In genomic region chr3:106482281-106483081, GRCm38 (mm10) we compare ENCODE assay signal across 8 mouse cellular contexts. TPM values are rescaled to one million over a fixed set of nuclear protein-coding genes. Genes with fewer than 3 reads are reported as not detected.
DNase-seq lines count a peak whose midpoint lies in the region; ATAC-seq and TF ChIP-seq lines count a peak whose summit lies in the region.

Gene Dennd2d, plus strand, starts transcription at chr3:106482405.

- ATAC-seq in heart, postnatal 0 days (ENCODE audit: insufficient read depth, low read depth), result peak; percentile 53
- peak; percentile 82 for ATAC-seq in megakaryocyte-erythroid progenitor cell, adult 5-6 weeks (replicated peaks; ENCODE audit: low FRiP score, low TSS enrichment, poor library complexity, severe bottlenecking)

- H3K4me1 ChIP-seq in brown adipose tissue, adult 24 weeks (ENCODE audit: control insufficient read depth, insufficient read depth, insufficient read length, low read length), result peaks cover 2% of the 10 kb centered on the region; the same call in 1 of the 2 replicates
- H3K4me1 ChIP-seq in heart, postnatal 0 days (ENCODE audit: control insufficient read depth, insufficient read depth), result no peaks in the 10 kb centered on the region

- WGBS in heart, postnatal 0 days, result 2% methylated on average over 44 of the region's 44 CpGs

- no peaks in the 10 kb centered on the region for H3K27me3 ChIP-seq in heart, postnatal 0 days (ENCODE audit: control insufficient read depth, insufficient read depth, low read length)

- peak; percentile 28 for DNase-seq in gastrocnemius, adult 2 months
- no peak for DNase-seq in gastrocnemius, postnatal 14 days
- no peak for DNase-seq in heart, postnatal 0 days (ENCODE audit: low spot score)
- DNase-seq in kidney, postnatal 4 days, result peak; percentile 67 to 78
- peak; percentile 70 to 86 for DNase-seq in spleen, postnatal 4 days (ENCODE audit: low spot score in 2 of 2)
- no peak for DNase-seq in layer of hippocampus, postnatal 25 days (ENCODE audit: extremely low spot score in 1 of 2, low spot score in 1 of 2)

- peak within 1 kb of the TSS; percentile 86 for H3K4me3 ChIP-seq in gastrocnemius, adult 2 months
- peak within 1 kb of the TSS; percentile 63 for H3K4me3 ChIP-seq in brown adipose tissue, adult 24 weeks (ENCODE audit: insufficient read depth, low read depth, low read length)
- peak within 1 kb of the TSS; percentile 78 for H3K4me3 ChIP-seq in heart, postnatal 0 days (ENCODE audit: low read depth, low read length)

- no peaks in the 10 kb centered on the region for H3K9me3 ChIP-seq in heart, postnatal 0 days (replicated peaks; ENCODE audit: control insufficient read depth, low read length)

- H3K9ac ChIP-seq in heart, postnatal 0 days (replicated peaks; ENCODE audit: low read depth, low read length), result peak within 1 kb of the TSS; percentile 61

- H3K4me2 ChIP-seq in heart, postnatal 0 days (ENCODE audit: low read depth, low read length), result peak within 1 kb of the TSS; percentile 98

- TF ChIP-seq EP300 in heart, postnatal 0 days (IDR thresholded peaks at IDR 0.05; ENCODE audit: low read depth), result no peak

- peak within 1 kb of the TSS; percentile 51 for H3K27ac ChIP-seq in gastrocnemius, adult 2 months
- H3K27ac ChIP-seq in brown adipose tissue, adult 24 weeks (replicated peaks; ENCODE audit: low read depth, low read length), result no peak within 1 kb of the TSS
- H3K27ac ChIP-seq in heart, postnatal 0 days (ENCODE audit: low read depth), result no peak within 1 kb of the TSS

- TF ChIP-seq CTCF in gastrocnemius, adult 2 months (IDR thresholded peaks at IDR 0.05), result peak; percentile 10; the same call in 1 of the 2 replicates
- no peak for TF ChIP-seq CTCF in heart, postnatal 0 days (IDR thresholded peaks at IDR 0.05; ENCODE audit: low read depth)

- intact Hi-C loops in gastrocnemius, adult 2 months (cut with DNase I), result no loop called here
- intact Hi-C loops in gastrocnemius, postnatal 14 days (cut with DNase I; ENCODE audit: low total_unique reads), result no loop called here

- H3K36me3 ChIP-seq in heart, postnatal 0 days (replicated peaks; ENCODE audit: control insufficient read depth, insufficient read depth, low read length), result no peaks in the 10 kb centered on the region

RNA-seq across cellular contexts. Expression of gene Dennd2d, which starts in this region (rescaled TPM):
- total RNA-seq in gastrocnemius, adult 2 months (2021), result under 1 TPM in 1 of 2 experiments, not detected in 1; 0.08 TPM
- under 1 TPM; 0.09 to 0.10 TPM for total RNA-seq in gastrocnemius, postnatal 14 days (2021)
- 4.4 and 4.5 TPM in 2 replicates for polyA plus RNA-seq in brown adipose tissue, adult 24 weeks (2012; ENCODE audit: insufficient read depth, insufficient read length, missing spikeins)
- total RNA-seq in heart, postnatal 0 days (2014; rRNA removed; ENCODE audit: low replicate concordance), result 3.6 and 4.2 TPM in 2 replicates
- 0.96 and 1.3 TPM in 2 replicates for polyA plus RNA-seq in heart, postnatal 0 days (2015; fragmentation: Nextera tagmentation; extraction: Ambion mirVana)
- 13.9 and 15.1 TPM in 2 replicates for total RNA-seq in megakaryocyte-erythroid progenitor cell, adult 5-6 weeks (2014; fragmentation: Nextera tagmentation)
- total RNA-seq in megakaryocyte-erythroid progenitor cell, adult 5-6 weeks (2017), result 4.7 and 13.1 TPM in 2 replicates
- total RNA-seq in layer of hippocampus, postnatal 25 days (2021), result 1 to 10 TPM in 1 of 2 experiments, under 1 TPM in 1; 0.30 to 1.1 TPM

Comparison
In these comparisons a context has a peak if more than half of its experiments do, and no peak if none do; other contexts are left out.
1. Peak in DNase-seq, H3K4me3 ChIP-seq and H3K27ac ChIP-seq in gastrocnemius, adult 2 months; RNA of the gene not detected or under 1 TPM.
2. DNase-seq: peak in kidney, postnatal 4 days (2 of 2) and spleen, postnatal 4 days (2 of 2); none in gastrocnemius, postnatal 14 days (single experiment), heart, postnatal 0 days (single experiment) and layer of hippocampus, postnatal 25 days (0 of 2).
3. Peak in every context shown above with its lines, with median percentiles within 50 percentile points of each other: H3K4me3 ChIP-seq.